Mouse (Mus musculus): ENCODE measurements around the gene Rac3.

DNA sequence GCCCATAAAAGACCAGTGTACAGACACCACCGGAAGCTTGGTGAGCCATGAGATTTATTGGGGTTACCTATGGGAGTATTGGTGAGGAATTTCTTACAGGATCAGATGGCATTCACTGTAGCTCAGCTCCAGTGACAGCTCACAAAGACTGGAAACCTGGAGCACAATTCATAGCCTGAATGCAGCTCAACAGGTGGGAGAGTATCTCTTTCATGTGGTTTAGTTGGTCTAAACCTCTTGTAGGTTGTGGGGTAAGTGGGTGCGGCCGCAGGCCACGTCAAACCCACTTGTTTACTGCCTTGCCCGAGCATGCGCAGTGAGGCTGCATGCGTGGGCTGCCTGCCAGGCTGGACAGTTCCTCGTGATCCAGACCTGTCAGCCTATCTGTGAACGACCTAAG, 39.0 kb downstream of the Rac3 start:
- TF ChIP-seq POLR2A (IDR thresholded peaks at IDR 0.05; ENCODE audit: insufficient read depth, low read depth, low read length): no peak
- no peak for TF ChIP-seq CTCF (IDR thresholded peaks at IDR 0.05)
- TF ChIP-seq EP300 (IDR thresholded peaks at IDR 0.05; ENCODE audit: insufficient read depth, low read depth, low read length): no peak
